Mouse (Mus musculus): ENCODE measurements around the gene Stk10.

Stk10 gene

DNA sequence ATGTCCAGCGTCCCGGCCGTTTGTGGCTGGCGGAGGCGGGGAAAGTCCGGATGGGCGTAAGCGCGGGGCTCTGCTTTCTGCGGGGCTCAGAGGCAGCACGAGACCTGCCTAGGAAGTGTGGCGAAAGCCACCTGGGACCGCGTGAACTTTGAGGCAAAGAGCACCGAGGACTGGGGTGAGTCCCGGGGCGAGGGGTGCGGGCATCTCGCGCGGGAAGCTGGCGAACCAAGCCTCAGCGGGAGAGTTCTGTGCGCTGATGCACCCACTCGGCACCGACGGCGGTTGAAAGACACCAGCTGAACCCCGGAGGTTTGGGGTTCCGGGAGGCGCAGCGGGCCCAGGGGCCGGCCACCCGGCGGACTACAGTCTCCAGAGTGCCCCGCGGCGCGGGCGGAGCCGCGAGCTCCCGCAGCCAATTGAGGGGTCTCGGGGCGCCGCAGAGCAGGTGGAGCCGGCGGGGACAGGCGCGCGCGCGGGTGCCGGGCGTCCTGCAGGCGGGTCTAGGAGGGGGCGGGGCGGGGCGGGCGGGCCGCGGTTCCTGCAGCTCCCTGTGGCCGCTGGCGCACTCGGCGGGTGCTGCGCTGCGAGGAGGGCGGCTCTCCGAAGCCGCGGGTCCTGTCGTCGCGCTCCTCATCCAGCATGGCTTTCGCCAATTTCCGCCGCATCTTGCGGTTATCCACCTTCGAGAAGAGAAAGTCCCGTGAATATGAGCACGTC, at the start of gene Stk10:
Gene Stk10, plus strand, starts transcription at position 541 of the 717 bp plus-strand sequence.
- CTCF ChIA-PET: interaction anchor here in 3 of 4 experiments (0.5 to 1.5 kb wide), 8 partner anchors 32 to 328 kb away, joined by 3 to 4 read pairs (median 3); partner anchors contain the start of gene Snrnp25 (in 1 of the 3)
- POLR2A ChIA-PET: interaction anchor here (0.6 to 2.6 kb wide), 51 partner anchors 9 to 551 kb away, joined by 3 to 22 read pairs (median 4); partner anchors contain the start of genes Fbxw11 (in 3 of the 4), Nprl3 (in 1 of the 4) and Rhbdf1 (in 1 of the 4)

DNA sequence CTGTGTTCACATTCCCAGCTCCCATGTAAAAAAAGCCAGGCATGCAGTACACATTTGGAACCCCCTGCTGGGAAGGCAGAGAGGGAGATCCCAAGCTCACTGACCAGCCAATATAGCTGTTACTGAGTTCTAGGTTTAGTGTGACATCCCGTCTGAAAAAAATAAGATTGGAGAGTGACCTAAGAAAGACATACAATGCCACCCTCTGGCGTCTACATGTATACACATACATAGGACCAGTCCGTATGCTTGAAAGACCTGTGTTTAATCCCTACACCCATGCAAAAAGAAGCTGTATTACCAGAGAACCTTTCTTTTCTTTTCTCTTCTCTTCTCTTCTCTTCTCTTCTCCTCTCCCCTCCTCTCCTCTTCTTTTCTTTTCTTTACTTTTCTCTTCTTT, 47.8 kb upstream of the Stk10 start:
- ChIA-PET CTCF (interaction anchor here in 3 of 4 experiments (0.6 to 2.6 kb wide), 3 partner anchors 16 to 303 kb away, joined by 4 to 9 read pairs (median 4); no protein-coding TSS in a partner anchor), POLR2A (interaction anchor here in 1 of 4 experiments (0.6 kb wide), 1 partner anchor 303 kb away, joined by 5 read pairs; no protein-coding TSS in a partner anchor)

- ChIA-PET POLR2A (interaction anchor here in 1 of 4 experiments (1.4 kb wide), 1 partner anchor 32 kb away, joined by 3 read pairs; no protein-coding TSS in a partner anchor), CTCF (interaction anchor here in 3 of 4 experiments (0.9 to 2.6 kb wide), 9 partner anchors 12 to 166 kb away, joined by 3 to 9 read pairs (median 4); no protein-coding TSS in a partner anchor)
Observed at GRCm38 (mm10) chr11:32486621-32487020, 46.5 kb upstream of the Stk10 start.

DNA sequence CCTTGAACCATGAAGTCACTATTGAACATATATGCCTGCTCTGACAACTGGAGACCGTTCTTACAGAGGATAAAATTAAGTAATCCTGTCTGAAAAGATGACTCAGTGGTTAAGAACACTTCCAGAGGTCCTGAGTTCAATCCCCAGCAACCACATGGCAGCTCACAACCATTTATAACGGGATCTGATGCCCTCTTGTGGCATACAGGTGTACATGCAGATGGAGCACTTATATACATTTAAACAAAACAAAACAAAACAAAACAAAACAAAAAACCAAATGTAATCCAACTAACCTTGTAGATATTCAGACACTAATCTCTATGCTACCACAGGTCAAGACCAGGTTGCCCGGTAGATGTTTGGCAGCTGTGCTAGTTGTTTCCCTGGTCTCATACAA, 45.6 kb upstream of the Stk10 start:
- POLR2A ChIA-PET: interaction anchor here in 2 of 4 experiments (1.4 to 1.6 kb wide), 2 partner anchors 12 to 33 kb away, joined by 3 read pairs; no protein-coding TSS in a partner anchor
- CTCF ChIA-PET: interaction anchor here in 3 of 4 experiments (0.6 to 2.6 kb wide), 10 partner anchors 11 to 217 kb away, joined by 3 to 9 read pairs (median 4); no protein-coding TSS in a partner anchor

- CTCF ChIA-PET: no interaction called here
- POLR2A ChIA-PET: interaction anchor here in 2 of 4 experiments (0.8 to 1.6 kb wide), 3 partner anchors 10 to 44 kb away, joined by 3 to 4 read pairs (median 3); partner anchors contain the start of gene Stk10 (in 1 of the 2)
Observed at GRCm38 (mm10) chr11:32488344-32488743, 44.8 kb upstream of the Stk10 start.

- ChIA-PET CTCF (interaction anchor here in 1 of 4 experiments (1.5 kb wide), 1 partner anchor 166 kb away, joined by 4 read pairs; no protein-coding TSS in a partner anchor), POLR2A (interaction anchor here in 2 of 4 experiments (0.8 to 1.6 kb wide), 3 partner anchors 9 to 44 kb away, joined by 3 to 4 read pairs (median 3); partner anchors contain the start of gene Stk10 (in 1 of the 2))
Observed at GRCm38 (mm10) chr11:32488808-32489670, 44.1 kb upstream of the Stk10 start.

- POLR2A ChIA-PET: no interaction called here
- CTCF ChIA-PET: interaction anchor here in 2 of 4 experiments (0.8 to 1.3 kb wide), 3 partner anchors 41 to 309 kb away, joined by 3 to 5 read pairs (median 3); no protein-coding TSS in a partner anchor
Observed at GRCm38 (mm10) chr11:32491079-32491478, 42.0 kb upstream of the Stk10 start.

- CTCF ChIA-PET: no interaction called here
- POLR2A ChIA-PET: interaction anchor here in 1 of 4 experiments (0.7 kb wide), 1 partner anchor 52 kb away, joined by 3 read pairs; no protein-coding TSS in a partner anchor
Observed at GRCm38 (mm10) chr11:32493312-32493711, 39.8 kb upstream of the Stk10 start.

GRCm38 (mm10) chr11:32495283-32495682, 37.8 kb upstream of the Stk10 start:
- CTCF ChIA-PET: no interaction called here

DNA sequence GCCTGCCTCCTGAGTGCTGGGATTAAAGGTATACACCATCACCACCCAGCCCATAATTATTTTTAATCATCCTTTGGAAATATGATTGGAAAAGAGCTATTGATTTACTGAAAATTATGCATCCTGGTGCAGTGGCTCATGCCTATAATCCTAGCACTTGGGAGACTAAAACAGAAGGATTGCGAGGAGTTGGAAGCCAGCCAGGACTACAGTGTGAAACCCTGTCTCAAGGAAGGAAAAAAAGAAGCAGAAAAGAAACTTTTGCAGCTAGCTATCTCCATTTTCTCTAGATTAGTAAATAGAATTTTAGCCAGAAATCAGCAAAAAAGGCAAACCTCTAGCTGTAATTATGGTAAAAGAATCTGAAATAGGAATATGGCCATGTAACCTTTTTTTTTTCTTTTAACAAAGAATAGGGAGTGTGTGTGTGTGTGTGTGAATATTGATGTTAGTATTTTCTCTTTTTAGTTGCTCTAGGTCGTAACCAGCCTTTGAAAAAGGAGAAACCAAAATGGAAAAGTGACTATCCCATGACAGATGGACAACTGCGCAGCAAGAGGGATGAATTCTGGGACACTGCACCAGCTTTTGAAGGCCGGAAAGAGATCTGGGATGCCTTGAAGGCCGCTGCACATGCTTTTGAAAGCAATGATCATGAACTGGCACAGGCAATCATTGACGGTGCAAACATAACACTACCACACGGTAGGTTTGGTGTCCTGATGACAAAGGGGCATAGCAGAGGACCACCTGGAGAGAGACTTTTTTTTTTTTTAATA, 34.2 kb upstream of the Stk10 start:
- POLR2A ChIA-PET: interaction anchor here in 2 of 4 experiments (0.9 to 1.1 kb wide), 2 partner anchors 10 to 26 kb away, joined by 3 read pairs; no protein-coding TSS in a partner anchor
- CTCF ChIA-PET: interaction anchor here in 1 of 4 experiments (1.0 kb wide), 1 partner anchor 12 kb away, joined by 3 read pairs; no protein-coding TSS in a partner anchor

More at GRCm38 (mm10) chr11:32495283-32495682, 37.8 kb upstream of the Stk10 start:
- POLR2A ChIA-PET: interaction anchor here in 1 of 4 experiments (0.7 kb wide), 1 partner anchor 162 kb away, joined by 4 read pairs; no protein-coding TSS in a partner anchor

GRCm38 (mm10) chr11:32499931-32500330, 33.2 kb upstream of the Stk10 start:
- ChIA-PET CTCF (no interaction called here), POLR2A (no interaction called here)

- ChIA-PET CTCF (no interaction called here), POLR2A (no interaction called here)
Observed at GRCm38 (mm10) chr11:32503711-32504110, 29.4 kb upstream of the Stk10 start.

GRCm38 (mm10) chr11:32505091-32505739, 27.9 kb upstream of the Stk10 start:
- ChIA-PET POLR2A (interaction anchor here in 1 of 4 experiments (0.7 kb wide), 1 partner anchor 336 kb away, joined by 3 read pairs; no protein-coding TSS in a partner anchor), CTCF (no interaction called here)

GRCm38 (mm10) chr11:32510930-32511329, 22.2 kb upstream of the Stk10 start:
- POLR2A ChIA-PET: interaction anchor here in 2 of 4 experiments (0.6 to 2.5 kb wide), 3 partner anchors 12 to 73 kb away, joined by 3 to 7 read pairs (median 4); partner anchors contain the start of gene Stk10 (in 1 of the 2)
- CTCF ChIA-PET: interaction anchor here in 3 of 4 experiments (0.6 to 1.2 kb wide), 6 partner anchors 8 to 642 kb away, joined by 3 to 4 read pairs (median 3); partner anchors contain the start of gene Hbq1b (in 1 of the 3)

GRCm38 (mm10) chr11:32514853-32515252, 18.3 kb upstream of the Stk10 start:
- CTCF ChIA-PET: interaction anchor here in 1 of 4 experiments (0.7 kb wide), 2 partner anchors 90 to 203 kb away, joined by 3 to 6 read pairs; no protein-coding TSS in a partner anchor

GRCm38 (mm10) chr11:32516091-32516490, 17.0 kb upstream of the Stk10 start:
- ChIA-PET POLR2A (interaction anchor here in 2 of 4 experiments (0.6 to 1.8 kb wide), 6 partner anchors 8 to 99 kb away, joined by 3 to 9 read pairs (median 4); partner anchors contain the start of gene Stk10 (in 2 of the 2)), CTCF (no interaction called here)

More at GRCm38 (mm10) chr11:32514853-32515252, 18.3 kb upstream of the Stk10 start:
- POLR2A ChIA-PET: interaction anchor here in 2 of 4 experiments (0.7 to 1.2 kb wide), 3 partner anchors 18 to 760 kb away, joined by 3 to 9 read pairs (median 4); partner anchors contain the start of gene Stk10 (in 1 of the 2)

Data from embryonic stem cell, embryonic (primary cell).